Mouse (Mus musculus): Measurements from ENCODE around the gene Camk2d. TPM values are rescaled to one million over a fixed set of nuclear protein-coding genes. Genes with fewer than 3 reads are reported as not detected.

Camk2d gene
- total RNA-seq, 1 experiment: 12.4 TPM

DNA sequence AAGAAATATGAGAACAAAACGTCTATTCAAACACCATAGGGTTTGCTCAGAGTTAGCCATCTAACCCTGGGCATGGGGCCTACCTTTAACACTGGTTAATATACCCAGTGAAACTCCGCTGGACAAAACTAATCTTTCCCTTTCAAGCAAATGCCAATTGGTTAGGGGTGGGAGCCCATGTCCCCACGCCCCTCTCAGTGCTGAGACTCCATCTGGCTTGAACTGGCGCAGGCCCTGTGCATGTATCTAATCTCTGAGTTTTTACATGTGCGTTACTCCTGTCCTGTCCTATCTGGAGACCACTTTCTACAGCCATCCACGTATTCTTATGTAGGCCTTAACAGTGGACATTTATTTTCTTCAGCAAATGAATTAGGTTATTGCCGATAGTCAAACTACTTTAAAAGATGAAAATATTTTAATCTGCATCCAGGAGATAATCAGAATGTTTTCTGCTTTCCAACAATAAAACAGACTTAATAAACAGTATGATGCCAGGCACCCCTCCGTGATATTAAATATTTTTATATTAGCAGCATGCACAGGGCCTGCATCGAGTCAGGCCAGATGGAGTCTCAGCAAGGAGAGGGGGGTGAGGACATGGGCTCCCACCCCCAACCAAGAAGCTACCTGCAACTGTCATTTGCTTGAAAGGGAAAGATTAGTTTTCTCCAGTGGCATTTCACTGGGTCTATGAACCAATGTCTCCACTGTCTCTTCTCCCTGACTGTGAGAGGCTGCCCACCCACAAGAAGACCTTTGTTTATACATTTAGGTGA, 8.7 kb downstream of the Camk2d start:
- no peak overlapping the region for H3K4me3 ChIP-seq (ENCODE audit: insufficient read depth in 1 of 2, low read depth in 1 of 2, low read length in 2 of 2, poor library complexity in 1 of 2, severe bottlenecking in 1 of 2)
- no peak for DNase-seq (ENCODE audit: low read depth, low spot score)
- no peak overlapping the region for H3K27ac ChIP-seq (ENCODE audit: insufficient read depth, low read depth, low read length, poor library complexity, severe bottlenecking)
- in situ Hi-C loops (cut with MboI; ENCODE audit: low sequenced_read_pairs in 2 of 2, unreplicated experiment in 2 of 2): no loop called here
- H3K9ac ChIP-seq (ENCODE audit: insufficient read depth, low read depth, low read length, poor library complexity, severe bottlenecking): no peak overlapping the region
- H3K4me1 ChIP-seq (ENCODE audit: control insufficient read depth in 2 of 2, insufficient read depth in 2 of 2, low read length in 2 of 2, poor library complexity in 1 of 2): peaks cover 0 to 2% of the 10 kb centered on the region in 2 experiments; a peak in 1 of 4 replicates
- no peaks in the 10 kb centered on the region for H3K36me3 ChIP-seq (ENCODE audit: control insufficient read depth, insufficient read depth, low read length, poor library complexity, severe bottlenecking)
- no peaks in the 10 kb centered on the region for H3K9me3 ChIP-seq (ENCODE audit: control insufficient read depth, insufficient read depth, low read depth, low read length)
- TF ChIP-seq MAFK (IDR thresholded peaks at IDR 0.05; ENCODE audit: insufficient read depth, low read depth, low read length) (no peak), ZNF384 (IDR thresholded peaks at IDR 0.05; ENCODE audit: low read depth, low read length) (no peak), ZC3H11A (IDR thresholded peaks at IDR 0.05; ENCODE audit: borderline replicate concordance, low read depth, low read length) (no peak), HCFC1 (IDR thresholded peaks at IDR 0.05; ENCODE audit: borderline replicate concordance, insufficient read depth, low read length) (no peak), CHD2 (IDR thresholded peaks at IDR 0.05; ENCODE audit: low read depth, low read length) (no peak)

DNA sequence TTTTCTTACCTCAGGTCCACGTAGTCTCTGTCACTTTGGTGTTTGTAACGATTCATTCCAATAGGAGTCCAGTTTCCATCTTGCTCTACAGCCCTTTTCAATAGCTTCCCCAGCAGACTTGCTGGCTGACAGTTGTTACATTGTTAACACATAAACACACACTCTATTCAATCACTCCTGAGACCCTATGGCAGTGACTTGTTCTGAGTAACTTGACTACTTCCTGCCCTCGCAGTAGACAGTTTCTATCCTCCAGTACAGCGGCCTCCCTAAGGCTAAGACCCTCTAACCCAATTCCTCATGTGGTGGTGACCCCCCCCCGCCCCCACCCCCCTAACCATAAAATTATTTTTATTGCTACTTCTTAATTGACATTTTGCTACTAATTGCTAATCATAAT, 13.2 kb downstream of the Camk2d start:
- no peak for TF ChIP-seq ZC3H11A (IDR thresholded peaks at IDR 0.05; ENCODE audit: borderline replicate concordance, low read depth, low read length)
- no peak for TF ChIP-seq HCFC1 (IDR thresholded peaks at IDR 0.05; ENCODE audit: borderline replicate concordance, insufficient read depth, low read length)
- TF ChIP-seq MAFK (IDR thresholded peaks at IDR 0.05; ENCODE audit: insufficient read depth, low read depth, low read length): no peak
- TF ChIP-seq CHD2 (IDR thresholded peaks at IDR 0.05; ENCODE audit: low read depth, low read length): no peak
- TF ChIP-seq ZNF384 (IDR thresholded peaks at IDR 0.05; ENCODE audit: low read depth, low read length): no peak
- DNase-seq (ENCODE audit: low read depth, low spot score): no peak
- H3K27ac ChIP-seq (ENCODE audit: insufficient read depth, low read depth, low read length, poor library complexity, severe bottlenecking): no peak overlapping the region
- no peak overlapping the region for H3K9ac ChIP-seq (ENCODE audit: insufficient read depth, low read depth, low read length, poor library complexity, severe bottlenecking)
- in situ Hi-C loops (cut with MboI; ENCODE audit: low sequenced_read_pairs in 2 of 2, unreplicated experiment in 2 of 2): no loop called here
- no peaks in the 10 kb centered on the region for H3K9me3 ChIP-seq (ENCODE audit: control insufficient read depth, insufficient read depth, low read depth, low read length)
- no peak overlapping the region for H3K4me3 ChIP-seq (ENCODE audit: insufficient read depth in 1 of 2, low read depth in 1 of 2, low read length in 2 of 2, poor library complexity in 1 of 2, severe bottlenecking in 1 of 2)
- no peaks in the 10 kb centered on the region for H3K36me3 ChIP-seq (ENCODE audit: control insufficient read depth, insufficient read depth, low read length, poor library complexity, severe bottlenecking)
- H3K4me1 ChIP-seq (ENCODE audit: control insufficient read depth in 2 of 2, insufficient read depth in 2 of 2, low read length in 2 of 2, poor library complexity in 1 of 2): no peaks in the 10 kb centered on the region

DNA sequence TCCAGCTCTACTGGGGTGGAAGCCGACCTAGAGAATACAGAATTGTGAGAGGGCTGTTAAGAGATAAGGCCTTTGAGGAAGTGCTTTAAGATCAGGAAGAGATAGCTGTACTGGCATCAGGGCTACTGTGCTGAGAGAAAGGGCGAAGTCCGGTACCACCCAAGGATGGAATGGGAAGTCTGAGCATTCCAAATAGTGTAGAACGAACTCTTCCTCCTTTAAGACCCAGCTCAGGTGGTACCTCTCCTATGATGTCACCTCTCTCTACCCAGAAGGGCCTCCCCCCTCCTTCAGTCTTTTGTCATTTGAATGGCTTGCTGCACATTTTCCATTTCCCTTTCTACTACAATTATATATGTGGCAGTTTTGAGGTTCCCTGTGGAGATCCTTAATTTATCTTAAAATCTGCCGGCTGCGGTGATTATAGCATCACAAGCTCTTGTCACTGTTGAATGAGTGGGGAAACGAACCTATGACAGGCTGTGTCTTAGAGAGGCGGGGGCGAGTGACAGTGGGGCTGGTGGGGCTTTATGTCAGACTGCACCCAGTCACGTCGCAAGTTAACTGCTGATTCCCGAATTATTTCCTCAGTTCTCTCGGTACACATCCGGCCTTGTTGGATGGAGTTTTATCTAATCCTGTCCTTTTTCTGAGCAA, 13.8 kb downstream of the Camk2d start:
- Histone ChIP-seq H3K9ac (ENCODE audit: insufficient read depth, low read depth, low read length, poor library complexity, severe bottlenecking) (no peak overlapping the region), H3K4me1 (ENCODE audit: control insufficient read depth in 2 of 2, insufficient read depth in 2 of 2, low read length in 2 of 2, poor library complexity in 1 of 2) (no peaks in the 10 kb centered on the region), H3K9me3 (ENCODE audit: control insufficient read depth, insufficient read depth, low read depth, low read length) (no peaks in the 10 kb centered on the region), H3K27ac (ENCODE audit: insufficient read depth, low read depth, low read length, poor library complexity, severe bottlenecking) (no peak overlapping the region), H3K36me3 (ENCODE audit: control insufficient read depth, insufficient read depth, low read length, poor library complexity, severe bottlenecking) (no peaks in the 10 kb centered on the region), H3K4me3 (ENCODE audit: insufficient read depth in 1 of 2, low read depth in 1 of 2, low read length in 2 of 2, poor library complexity in 1 of 2, severe bottlenecking in 1 of 2) (no peak overlapping the region)
- TF ChIP-seq ZNF384 (IDR thresholded peaks at IDR 0.05; ENCODE audit: low read depth, low read length): no peak
- TF ChIP-seq MAFK (IDR thresholded peaks at IDR 0.05; ENCODE audit: insufficient read depth, low read depth, low read length): no peak
- TF ChIP-seq ZC3H11A (IDR thresholded peaks at IDR 0.05; ENCODE audit: borderline replicate concordance, low read depth, low read length): no peak
- TF ChIP-seq HCFC1 (IDR thresholded peaks at IDR 0.05; ENCODE audit: borderline replicate concordance, insufficient read depth, low read length): no peak
- TF ChIP-seq CHD2 (IDR thresholded peaks at IDR 0.05; ENCODE audit: low read depth, low read length): no peak
- in situ Hi-C loops (cut with MboI; ENCODE audit: low sequenced_read_pairs in 2 of 2, unreplicated experiment in 2 of 2): no loop called here
- no peak for DNase-seq (ENCODE audit: low read depth, low spot score)

DNA sequence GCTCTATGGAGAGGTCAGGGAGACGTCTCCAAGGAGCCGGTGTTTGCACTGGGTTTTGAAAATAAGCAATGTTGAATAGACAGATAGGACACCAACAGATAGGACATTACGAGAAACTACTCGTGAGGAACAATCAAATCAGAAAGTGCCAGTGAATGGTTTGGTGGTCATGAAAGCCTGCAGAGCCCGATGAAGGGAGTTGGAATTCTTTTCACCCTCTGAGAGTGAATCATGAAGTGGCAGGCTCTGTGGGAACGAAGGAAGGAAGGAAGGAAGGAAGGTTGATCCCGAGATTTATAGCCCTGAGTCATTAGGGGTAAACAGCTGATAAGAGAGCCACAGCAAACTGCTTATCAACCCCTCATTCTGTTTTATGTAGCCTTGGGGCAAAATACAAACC, 15.5 kb downstream of the Camk2d start:
- in situ Hi-C loops (cut with MboI; ENCODE audit: low sequenced_read_pairs in 2 of 2, unreplicated experiment in 2 of 2): no loop called here
- H3K9me3 ChIP-seq (ENCODE audit: control insufficient read depth, insufficient read depth, low read depth, low read length): no peaks in the 10 kb centered on the region
- DNase-seq (ENCODE audit: low read depth, low spot score): no peak
- H3K36me3 ChIP-seq (ENCODE audit: control insufficient read depth, insufficient read depth, low read length, poor library complexity, severe bottlenecking): no peaks in the 10 kb centered on the region
- no peaks in the 10 kb centered on the region for H3K4me1 ChIP-seq (ENCODE audit: control insufficient read depth in 2 of 2, insufficient read depth in 2 of 2, low read length in 2 of 2, poor library complexity in 1 of 2)
- no peak overlapping the region for H3K9ac ChIP-seq (ENCODE audit: insufficient read depth, low read depth, low read length, poor library complexity, severe bottlenecking)
- no peak overlapping the region for H3K4me3 ChIP-seq (ENCODE audit: insufficient read depth in 1 of 2, low read depth in 1 of 2, low read length in 2 of 2, poor library complexity in 1 of 2, severe bottlenecking in 1 of 2)
- TF ChIP-seq ZC3H11A (IDR thresholded peaks at IDR 0.05; ENCODE audit: borderline replicate concordance, low read depth, low read length) (no peak), ZNF384 (IDR thresholded peaks at IDR 0.05; ENCODE audit: low read depth, low read length) (no peak), HCFC1 (IDR thresholded peaks at IDR 0.05; ENCODE audit: borderline replicate concordance, insufficient read depth, low read length) (no peak), CHD2 (IDR thresholded peaks at IDR 0.05; ENCODE audit: low read depth, low read length) (no peak), MAFK (IDR thresholded peaks at IDR 0.05; ENCODE audit: insufficient read depth, low read depth, low read length) (no peak)
- no peak overlapping the region for H3K27ac ChIP-seq (ENCODE audit: insufficient read depth, low read depth, low read length, poor library complexity, severe bottlenecking)
